In genomic region chr1:75545965-75546956, GRCm38 (mm10) we compare ENCODE assay signal across 8 mouse cellular contexts. TPM values are rescaled to one million over a fixed set of nuclear protein-coding genes. Genes with fewer than 3 reads are reported as not detected.
DNase-seq lines count a peak whose midpoint lies in the region; ATAC-seq and TF ChIP-seq lines count a peak whose summit lies in the region.

Gene Slc4a3 (plus strand): TSS chr1:75546266.

- peak within 1 kb of the TSS; percentile 94 for H3K9ac ChIP-seq in hindbrain, embryonic 13.5 days

- H3K4me3 ChIP-seq in gastrocnemius, adult 2 months: peak within 1 kb of the TSS; percentile 85
- H3K4me3 ChIP-seq in hindbrain, embryonic 13.5 days: peak within 1 kb of the TSS; percentile 76

- 1% methylated on average over 56 of the region's 64 CpGs for WGBS in hindbrain, embryonic 13.5 days

- DNase-seq in adrenal gland, adult (ENCODE audit: inconsistent age in 2 of 2, low spot score in 1 of 2): peak; percentile 84 to 93
- peak; percentile 87 for DNase-seq in cerebellum, postnatal 25 days
- DNase-seq in gastrocnemius, adult 2 months: peak; percentile 84
- peak; percentile 56 to 68 for DNase-seq in layer of hippocampus, postnatal 36 days
- peak; percentile 45 for DNase-seq in lung, postnatal 25 days (ENCODE audit: low spot score)
- peak; percentile 80 for DNase-seq in right cerebral cortex, postnatal 25 days
- no peak for DNase-seq in spleen, postnatal 14 days (ENCODE audit: low spot score in 2 of 2)

- TF ChIP-seq CTCF in gastrocnemius, adult 2 months (IDR thresholded peaks at IDR 0.05): peak; percentile 8; the same call in 1 of the 2 replicates

- peak within 1 kb of the TSS; percentile 86 for H3K27ac ChIP-seq in gastrocnemius, adult 2 months
- H3K27ac ChIP-seq in hindbrain, embryonic 13.5 days: peak within 1 kb of the TSS; percentile 87

- H3K4me2 ChIP-seq in hindbrain, embryonic 13.5 days: peak within 1 kb of the TSS; percentile 68

- peaks cover 26% of the 10 kb centered on the region for H3K4me1 ChIP-seq in hindbrain, embryonic 13.5 days (replicated peaks)

- intact Hi-C loops in gastrocnemius, adult 2 months (cut with DNase I): loop anchor here (5.0 kb wide), 1 partner anchor 39 kb away; the partner anchor contains the start of genes Inha and Obsl1

- no peaks in the 10 kb centered on the region for H3K9me3 ChIP-seq in hindbrain, embryonic 13.5 days

- no peaks in the 10 kb centered on the region for H3K27me3 ChIP-seq in hindbrain, embryonic 13.5 days

- peaks cover 32% of the 10 kb centered on the region for H3K36me3 ChIP-seq in hindbrain, embryonic 13.5 days

- peak; percentile 87 for ATAC-seq in hindbrain, embryonic 13.5 days (ENCODE audit: low FRiP score)

RNA-seq across cellular contexts. Expression of gene Slc4a3, which starts in this region (rescaled TPM):
- total RNA-seq in gastrocnemius, adult 2 months (2021): 10 to 100 TPM in 1 of 2 experiments, 1 to 10 TPM in 1; 7.2 to 11.9 TPM
- polyA plus RNA-seq in hindbrain, embryonic 13.5 days (2015; fragmentation: Nextera tagmentation; extraction: Ambion mirVana): 50.4 and 50.9 TPM in 2 replicates
- total RNA-seq in layer of hippocampus, postnatal 36 days (2021): 100 to 1,000 TPM; 104 to 109 TPM

Comparison
In these comparisons a context has a peak if more than half of its experiments do, and no peak if none do; other contexts are left out.
1. RNA of gene Slc4a3 (total RNA-seq): 104 to 109 TPM in layer of hippocampus, postnatal 36 days; 7.2 to 11.9 TPM in gastrocnemius, adult 2 months; every median in the first group is over 4 times any median in the second.
2. DNase-seq: peak in adrenal gland, adult (2 of 2), cerebellum, postnatal 25 days (2 of 2), gastrocnemius, adult 2 months (single experiment), layer of hippocampus, postnatal 36 days (2 of 2), lung, postnatal 25 days (single experiment) and right cerebral cortex, postnatal 25 days (single experiment); none in spleen, postnatal 14 days (0 of 2).